Mouse (Mus musculus) MEL (cell line): ENCODE measurements around the gene Csnk2b.

Experiments
- CTCF ChIP-seq, 3 experiments: IDR thresholded peaks in 2 of 3; conservative IDR thresholded peaks in 1 of 3; 2 replicates each; pipeline ENCODE4 v1.5.1; 2011 to 2012; ENCODE audit warnings: low read length in 3 of 3, low read depth in 2 of 3, mild to moderate bottlenecking in 2 of 3, improper control_type of control experiment in 1 of 3, inconsistent platforms in 1 of 3, mixed read lengths in 1 of 3, moderate library complexity in 1 of 3; ENCODE audit not compliant: control insufficient read depth in 1 of 3, insufficient read depth in 1 of 3, poor library complexity in 1 of 3, severe bottlenecking in 1 of 3
- EP300 ChIP-seq, 2 experiments: IDR thresholded peaks; 2 replicates each; pipeline ENCODE4 v1.6.1; 2011; ENCODE audit warnings: improper control_type of control experiment in 2 of 2, low read length in 2 of 2, low read depth in 1 of 2, mild to moderate bottlenecking in 1 of 2
- USF1 ChIP-seq: IDR thresholded peaks from 2 replicates; pipeline ENCODE4 v1.6.1; 2014; ENCODE audit warnings: low read depth, mild to moderate bottlenecking, inconsistent platforms, low read length, improper control_type of control experiment, moderate library complexity

DNA sequence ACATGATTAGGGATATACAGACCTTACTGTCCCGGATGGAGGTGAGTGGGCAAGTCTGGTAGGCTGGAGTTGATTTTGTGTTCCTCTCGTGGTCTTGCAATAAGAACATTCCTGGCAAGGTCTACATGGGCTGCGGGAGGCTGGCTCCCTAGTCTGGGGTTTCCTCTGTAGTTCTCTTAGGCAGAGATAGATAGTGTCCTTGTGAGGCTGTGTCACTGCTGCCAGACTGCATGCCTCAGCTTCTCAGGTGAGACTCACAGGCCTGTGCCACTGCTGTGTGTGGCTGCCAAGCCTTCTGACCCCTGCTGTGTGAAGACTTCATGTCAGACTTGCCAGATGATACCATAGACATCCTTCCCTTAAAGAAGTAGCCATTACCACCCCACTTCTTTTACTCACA is 17.4 kb upstream of the Csnk2b start:
- no peak for TF ChIP-seq EP300 (IDR thresholded peaks at IDR 0.05; ENCODE audit: low read depth in 1 of 2, low read length in 2 of 2)
- no peak for TF ChIP-seq USF1
- TF ChIP-seq CTCF (IDR thresholded peaks at IDR 0.05 in 2 of 3, conservative IDR thresholded peaks at IDR 0.05 in 1 of 3; ENCODE audit: control insufficient read depth in 1 of 3, insufficient read depth in 1 of 3, low read depth in 2 of 3, low read length in 3 of 3, poor library complexity in 1 of 3, severe bottlenecking in 1 of 3) = no peak
